Mouse (Mus musculus) kidney, adult 8-10 months (tissue): ENCODE data around the gene 1810046K07Rik.

Source experiments
- DNase-seq, 2 experiments: peaks; one replicate each; pipeline ENCODE4 v3.0.0; 2022

The 1810046K07Rik gene

GRCm38 (mm10) chr9:51328731-51329130 lies at the start of gene 1810046K07Rik:
Gene 1810046K07Rik (minus strand): TSS chr9:51328917.
- DNase-seq: no peak

GRCm38 (mm10) chr9:51369560-51369959 lies 40.8 kb upstream of the 1810046K07Rik start:
- no peak for DNase-seq

GRCm38 (mm10) chr9:51367124-51367523 lies 38.4 kb upstream of the 1810046K07Rik start:
- DNase-seq: no peak

- no peak for DNase-seq
Measured at GRCm38 (mm10) chr9:51364059-51364458, 35.3 kb upstream of the 1810046K07Rik start.

- DNase-seq: no peak
Measured at GRCm38 (mm10) chr9:51353511-51353910, 24.8 kb upstream of the 1810046K07Rik start.

GRCm38 (mm10) chr9:51352896-51353295 lies 24.2 kb upstream of the 1810046K07Rik start:
- no peak for DNase-seq

GRCm38 (mm10) chr9:51349422-51349821 lies 20.7 kb upstream of the 1810046K07Rik start:
- no peak for DNase-seq

- no peak for DNase-seq
Measured at GRCm38 (mm10) chr9:51345768-51346167, 17.1 kb upstream of the 1810046K07Rik start.

- DNase-seq: peak; percentile 55 to 79
Measured at GRCm38 (mm10) chr9:51335294-51336010, 6.7 kb upstream of the 1810046K07Rik start.

GRCm38 (mm10) chr9:51331449-51332238 lies 2.9 kb upstream of the 1810046K07Rik start:
- no peak for DNase-seq

GRCm38 (mm10) chr9:51327555-51327903 lies 1.2 kb downstream of the 1810046K07Rik start:
- DNase-seq: no peak

- no peak for DNase-seq
Measured at GRCm38 (mm10) chr9:51326619-51327554, 1.8 kb downstream of the 1810046K07Rik start.

- no peak for DNase-seq
Measured at GRCm38 (mm10) chr9:51324406-51325065, 4.2 kb downstream of the 1810046K07Rik start.

GRCm38 (mm10) chr9:51320096-51320495 lies 8.6 kb downstream of the 1810046K07Rik start:
- DNase-seq: no peak

GRCm38 (mm10) chr9:51318246-51318645 lies 10.5 kb downstream of the 1810046K07Rik start:
- DNase-seq: no peak

GRCm38 (mm10) chr9:51317322-51317721 lies 11.4 kb downstream of the 1810046K07Rik start:
- DNase-seq: no peak

GRCm38 (mm10) chr9:51315402-51316063 lies 13.2 kb downstream of the 1810046K07Rik start:
- no peak for DNase-seq

GRCm38 (mm10) chr9:51312554-51313317 lies 16.0 kb downstream of the 1810046K07Rik start:
- no peak for DNase-seq

- DNase-seq: no peak
Measured at GRCm38 (mm10) chr9:51310515-51310914, 18.2 kb downstream of the 1810046K07Rik start.

- no peak for DNase-seq
Measured at GRCm38 (mm10) chr9:51306351-51306750, 22.4 kb downstream of the 1810046K07Rik start.

- DNase-seq: no peak
Measured at GRCm38 (mm10) chr9:51305146-51305545, 23.6 kb downstream of the 1810046K07Rik start.
